Mouse (Mus musculus) limb, embryonic 15.5 days (tissue): Measurements from ENCODE around the gene Pkdrej. TPM values are rescaled to one million over a fixed set of nuclear protein-coding genes. Genes with fewer than 3 reads are reported as not detected.
"Not testable (repeated sequence)": the region's sequence is repeated elsewhere in the genome, so short reads cannot be mapped to it uniquely, and the experiment has no call there.

ENCODE experiments used
- ATAC-seq: fragments of 200-750 bp; cut with Nextera tagmentation; 2 replicates; pipeline ENCODE4 v1.8.0; 2017; ENCODE audit warnings: low read depth, moderate TSS enrichment; ENCODE audit not compliant: insufficient number of reproducible peaks, low FRiP score, low TSS enrichment
- H3K27ac ChIP-seq: fragments of 300-500 bp; sonication (generic); 2 replicates; pipeline ENCODE4 v1.5.1; 2015; ENCODE audit warnings: moderate library complexity, mild to moderate bottlenecking, inconsistent platforms
- H3K27me3 ChIP-seq: fragments of 300-500 bp; sonication (generic); 2 replicates; pipeline ENCODE4 v1.6.1; 2015; ENCODE audit warnings: inconsistent platforms
- H3K36me3 ChIP-seq: fragments of 300-500 bp; sonication (generic); 2 replicates; pipeline ENCODE4 v1.6.1; 2015; ENCODE audit warnings: inconsistent platforms
- H3K4me1 ChIP-seq: fragments of 300-500 bp; sonication (generic); 2 replicates; pipeline ENCODE4 v1.6.1; 2015; ENCODE audit warnings: inconsistent platforms
- H3K4me2 ChIP-seq: fragments of 300-500 bp; sonication (generic); 2 replicates; pipeline ENCODE4 v1.6.1; 2015; ENCODE audit warnings: mild to moderate bottlenecking, inconsistent platforms
- H3K4me3 ChIP-seq: fragments of 300-500 bp; sonication (generic); 2 replicates; pipeline ENCODE4 v1.5.1; 2015; ENCODE audit warnings: mild to moderate bottlenecking, inconsistent platforms
- H3K9ac ChIP-seq: fragments of 300-500 bp; sonication (generic); 2 replicates; pipeline ENCODE4 v1.6.1; 2015; ENCODE audit warnings: inconsistent platforms
- H3K9me3 ChIP-seq: fragments of 300-500 bp; sonication (generic); 2 replicates; pipeline ENCODE4 v1.6.1; 2016; ENCODE audit warnings: inconsistent platforms
- WGBS: fragments of 180-500 bp; shearing (Covaris S2); methylation state at CpG from one replicate; pipeline ENCODE4 v1.1.7; 2015; 5-methylcytosine and 5-hydroxymethylcytosine counted together
- polyA plus RNA-seq: library from polyadenylated mRNA; unstranded; fragments of >200 nt; fragmentation: Nextera tagmentation; extraction: Ambion mirVana; gene quantifications from 2 replicates; pipeline ENCODE4 v1.2.1, GENCODE M21; 2015

Gene Pkdrej
- polyA plus RNA-seq, 1 experiment from 2014 or later, result 0.24 TPM

DNA sequence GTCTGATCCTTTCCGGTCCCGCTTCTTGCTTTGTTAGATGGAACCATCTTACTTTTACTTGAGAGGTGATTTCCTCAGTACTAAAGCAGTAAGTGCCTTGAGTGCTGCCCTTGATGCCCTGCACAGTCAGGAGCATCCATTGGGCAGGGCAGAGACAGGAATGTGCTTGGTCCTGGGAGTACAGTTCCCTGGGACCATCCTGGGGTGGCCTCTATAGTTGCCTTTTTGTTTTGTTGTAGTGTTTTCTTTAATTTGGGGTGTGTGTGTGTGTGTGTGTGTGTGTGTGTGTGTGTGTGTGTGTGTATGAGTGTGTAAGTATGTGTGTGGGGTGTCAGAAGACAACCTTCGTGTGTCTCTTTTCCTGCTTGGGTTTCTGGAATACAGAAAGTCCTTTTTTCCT is 37.2 kb downstream of the Pkdrej start:
- no peaks in the 10 kb centered on the region for H3K4me1 ChIP-seq
- H3K27me3 ChIP-seq, result no peaks in the 10 kb centered on the region
- no peaks in the 10 kb centered on the region for H3K9me3 ChIP-seq
- H3K9ac ChIP-seq, result no peak overlapping the region
- 82% methylated on average over 3 of the region's 3 CpGs for WGBS
- ATAC-seq, result no peak
- H3K27ac ChIP-seq, result no peak overlapping the region
- no peak overlapping the region for H3K4me3 ChIP-seq
- no peak overlapping the region for H3K4me2 ChIP-seq
- H3K36me3 ChIP-seq, result no peaks in the 10 kb centered on the region

DNA sequence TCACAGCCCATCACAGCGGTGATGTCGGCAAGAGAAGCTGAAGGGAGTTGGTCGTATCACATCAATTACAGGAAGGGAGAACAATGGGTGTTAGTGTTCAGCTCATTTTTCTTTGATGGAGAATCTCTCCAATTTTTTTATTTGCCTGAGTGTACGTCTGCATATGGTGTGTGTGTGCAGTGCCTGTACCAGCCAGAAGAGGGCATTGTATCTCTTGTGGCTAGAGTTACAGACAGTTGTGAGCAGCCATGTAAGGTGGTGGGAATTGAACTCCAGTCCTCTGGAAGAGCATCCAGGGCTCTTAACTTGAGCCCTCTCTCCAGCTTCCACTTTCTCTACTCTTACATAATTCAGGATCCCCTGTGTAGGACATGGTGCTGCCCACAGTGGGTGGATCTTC is 38.4 kb downstream of the Pkdrej start:
- ATAC-seq, result no peak
- H3K36me3 ChIP-seq, result no peaks in the 10 kb centered on the region
- H3K4me1 ChIP-seq, result no peaks in the 10 kb centered on the region
- no peak overlapping the region for H3K27ac ChIP-seq
- H3K9ac ChIP-seq, result no peak overlapping the region
- no peaks in the 10 kb centered on the region for H3K9me3 ChIP-seq
- no peaks in the 10 kb centered on the region for H3K27me3 ChIP-seq
- no peak overlapping the region for H3K4me2 ChIP-seq
- H3K4me3 ChIP-seq, result no peak overlapping the region
- WGBS, result 88% methylated on average over 4 of the region's 4 CpGs

DNA sequence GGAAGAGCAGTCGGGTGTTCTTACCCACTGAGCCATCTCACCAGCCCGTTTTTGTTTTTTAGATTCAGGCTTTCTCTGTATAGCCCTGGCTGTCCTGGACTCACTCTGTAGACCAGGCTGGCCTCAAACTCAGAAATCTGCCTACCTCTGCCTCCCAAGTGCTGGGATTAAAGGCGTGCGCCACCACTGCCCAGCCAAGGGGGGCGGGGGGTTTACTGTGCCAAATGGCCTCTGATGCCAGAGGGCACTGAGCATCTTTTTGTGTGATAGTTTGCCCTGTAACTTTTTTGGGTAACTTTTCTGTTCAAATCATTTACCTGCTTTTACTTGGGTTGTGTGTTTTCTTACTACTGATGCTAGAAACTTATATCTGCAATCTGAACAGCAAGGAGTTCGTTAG is 42.6 kb downstream of the Pkdrej start:
- not testable (repeated sequence) for H3K4me3 ChIP-seq, H3K27ac ChIP-seq, H3K4me1 ChIP-seq, H3K27me3 ChIP-seq, H3K9ac ChIP-seq, H3K9me3 ChIP-seq, H3K4me2 ChIP-seq, H3K36me3 ChIP-seq, ATAC-seq
- 89% methylated on average over 6 of the region's 6 CpGs for WGBS

DNA sequence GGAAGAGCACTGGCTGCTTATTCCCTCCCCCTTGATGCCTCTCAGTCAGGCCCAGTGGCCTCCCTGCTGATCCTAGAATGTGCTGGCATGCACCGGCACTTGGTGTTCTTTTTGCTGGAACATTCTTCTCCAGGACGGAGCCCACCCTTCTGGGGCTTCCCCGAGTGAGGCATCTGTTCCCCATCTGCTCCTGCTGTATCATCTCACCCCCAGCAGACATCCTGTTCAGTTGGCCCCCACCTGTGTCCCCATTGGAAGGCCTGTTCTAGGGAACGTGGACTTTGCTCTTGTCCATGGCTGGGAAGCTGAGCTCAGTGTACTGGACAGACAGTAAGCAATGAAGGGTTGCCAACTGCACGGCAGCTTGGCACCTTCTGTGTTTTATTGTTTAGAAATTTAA is 44.8 kb downstream of the Pkdrej start:
- H3K9me3 ChIP-seq, result no peaks in the 10 kb centered on the region
- H3K4me3 ChIP-seq, result no peak overlapping the region
- 72% methylated on average over 5 of the region's 5 CpGs for WGBS
- no peak for ATAC-seq
- no peak overlapping the region for H3K4me2 ChIP-seq
- H3K27me3 ChIP-seq, result no peaks in the 10 kb centered on the region
- H3K36me3 ChIP-seq, result no peaks in the 10 kb centered on the region
- no peak overlapping the region for H3K9ac ChIP-seq
- no peaks in the 10 kb centered on the region for H3K4me1 ChIP-seq
- no peak overlapping the region for H3K27ac ChIP-seq

DNA sequence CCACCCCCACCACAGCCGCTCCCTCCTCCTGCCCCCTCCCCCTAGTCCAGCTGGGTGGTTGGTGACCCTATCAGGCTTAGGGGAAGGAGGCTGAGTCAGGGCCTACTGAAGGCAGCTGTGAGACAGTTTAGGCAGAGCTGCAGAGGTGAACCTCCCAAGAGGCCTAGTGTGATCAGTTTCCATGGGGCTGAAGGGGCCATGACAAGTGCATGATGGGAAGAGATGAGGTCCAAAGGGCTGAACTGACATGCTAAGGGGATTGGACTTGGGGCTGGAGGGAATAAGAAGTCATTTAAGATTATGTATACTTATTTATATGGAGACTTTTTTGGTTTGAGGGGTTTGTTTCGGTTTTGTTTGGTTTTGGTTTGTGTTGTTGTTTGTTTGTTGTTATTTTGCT is 45.3 kb downstream of the Pkdrej start:
- no peak overlapping the region for H3K4me3 ChIP-seq
- H3K4me1 ChIP-seq, result no peaks in the 10 kb centered on the region
- H3K27me3 ChIP-seq, result no peaks in the 10 kb centered on the region
- no peak overlapping the region for H3K4me2 ChIP-seq
- ATAC-seq, result no peak
- no peaks in the 10 kb centered on the region for H3K36me3 ChIP-seq
- no peak overlapping the region for H3K27ac ChIP-seq
- H3K9ac ChIP-seq, result no peak overlapping the region
- H3K9me3 ChIP-seq, result no peaks in the 10 kb centered on the region
- 76% methylated on average over 2 of the region's 2 CpGs for WGBS

DNA sequence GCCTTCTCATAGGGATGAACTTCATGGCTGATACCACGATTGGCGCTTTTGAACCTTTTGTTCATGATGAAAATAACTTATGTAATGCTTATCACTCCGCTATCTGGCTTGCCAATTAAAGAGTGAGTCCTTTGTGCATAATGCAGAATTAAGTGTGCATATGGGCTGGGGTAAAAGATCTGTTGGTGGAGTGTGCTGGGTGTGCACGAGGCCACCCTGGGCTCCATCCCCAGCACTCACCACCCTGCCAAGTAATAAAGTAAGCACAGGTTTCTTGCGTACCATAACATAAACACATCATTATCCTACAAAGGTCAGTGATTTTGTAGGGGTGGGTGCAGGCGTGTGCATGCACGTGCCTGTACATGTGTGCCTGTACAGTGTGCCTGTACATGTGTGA is 46.5 kb downstream of the Pkdrej start:
- Histone ChIP-seq H3K27ac (no peak overlapping the region), H3K9me3 (no peaks in the 10 kb centered on the region), H3K4me3 (no peak overlapping the region), H3K4me2 (no peak overlapping the region), H3K4me1 (no peaks in the 10 kb centered on the region), H3K9ac (no peak overlapping the region), H3K36me3 (no peaks in the 10 kb centered on the region), H3K27me3 (no peaks in the 10 kb centered on the region)
- ATAC-seq, result no peak
- WGBS, result 79% methylated on average over 7 of the region's 7 CpGs

DNA sequence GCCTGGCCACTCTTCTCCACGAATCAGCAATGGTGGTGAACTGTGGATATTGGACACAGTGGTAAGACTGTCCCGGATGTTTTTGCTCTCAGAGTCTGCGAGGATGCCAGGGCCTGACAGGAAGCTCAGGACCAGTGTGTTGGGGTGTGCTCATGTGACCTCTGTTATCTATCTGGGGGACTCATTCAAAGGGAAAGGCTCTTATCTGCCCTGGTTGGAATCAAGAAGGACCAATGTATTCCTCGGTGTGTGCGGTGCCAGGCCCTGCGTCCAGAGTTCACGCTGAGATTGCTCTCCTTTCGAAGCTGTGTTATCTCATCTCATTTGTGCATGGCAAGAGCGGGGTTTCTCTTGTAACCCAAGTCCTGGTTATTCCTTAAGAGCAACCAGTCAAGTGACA is 47.1 kb downstream of the Pkdrej start:
- ATAC-seq, result no peak
- no peaks in the 10 kb centered on the region for H3K4me1 ChIP-seq

DNA sequence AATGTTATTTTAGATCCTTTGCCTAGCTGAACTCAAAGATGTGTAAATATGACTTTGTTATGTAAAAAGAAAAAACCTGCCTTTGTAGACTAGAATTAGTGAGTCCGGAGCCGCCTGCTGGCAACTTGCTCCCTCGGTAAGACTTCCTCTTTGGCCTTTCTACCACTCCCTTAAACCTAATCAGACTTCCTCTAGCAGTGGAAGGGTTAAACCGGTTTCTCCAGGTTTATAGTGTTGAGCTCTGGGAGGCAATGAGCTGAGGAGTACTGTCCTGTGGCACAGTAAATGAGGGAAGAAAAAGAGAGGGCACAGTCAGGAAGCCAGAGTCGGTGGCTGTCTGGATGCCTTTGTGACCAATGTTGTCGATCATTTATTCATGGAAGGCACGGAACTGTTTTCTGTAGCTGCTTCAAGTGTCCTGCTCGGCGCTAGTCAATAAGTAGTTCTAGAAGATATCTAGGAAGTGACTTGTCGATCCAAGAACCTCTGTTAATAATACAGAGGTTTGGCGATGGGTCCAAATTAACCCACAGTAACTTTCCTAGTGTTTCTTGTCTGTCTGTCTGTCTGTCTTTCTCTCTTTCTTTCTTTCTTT is 49.3 kb downstream of the Pkdrej start:
- no peak overlapping the region for H3K4me3 ChIP-seq
- ATAC-seq, result no peak
- 66% methylated on average over 11 of the region's 11 CpGs for WGBS
- H3K4me2 ChIP-seq, result no peak overlapping the region
- no peak overlapping the region for H3K27ac ChIP-seq
- H3K27me3 ChIP-seq, result no peaks in the 10 kb centered on the region
- no peak overlapping the region for H3K9ac ChIP-seq
- no peaks in the 10 kb centered on the region for H3K36me3 ChIP-seq
- H3K4me1 ChIP-seq, result no peaks in the 10 kb centered on the region
- no peaks in the 10 kb centered on the region for H3K9me3 ChIP-seq

More for the DNA sequence above, 47.1 kb downstream of the Pkdrej start:
- no peaks in the 10 kb centered on the region for H3K36me3 ChIP-seq
- H3K4me3 ChIP-seq, result no peak overlapping the region
- WGBS, result 84% methylated on average over 9 of the region's 9 CpGs
- no peak overlapping the region for H3K4me2 ChIP-seq
- no peaks in the 10 kb centered on the region for H3K9me3 ChIP-seq
- no peak overlapping the region for H3K9ac ChIP-seq
- H3K27ac ChIP-seq, result no peak overlapping the region
- no peaks in the 10 kb centered on the region for H3K27me3 ChIP-seq

DNA sequence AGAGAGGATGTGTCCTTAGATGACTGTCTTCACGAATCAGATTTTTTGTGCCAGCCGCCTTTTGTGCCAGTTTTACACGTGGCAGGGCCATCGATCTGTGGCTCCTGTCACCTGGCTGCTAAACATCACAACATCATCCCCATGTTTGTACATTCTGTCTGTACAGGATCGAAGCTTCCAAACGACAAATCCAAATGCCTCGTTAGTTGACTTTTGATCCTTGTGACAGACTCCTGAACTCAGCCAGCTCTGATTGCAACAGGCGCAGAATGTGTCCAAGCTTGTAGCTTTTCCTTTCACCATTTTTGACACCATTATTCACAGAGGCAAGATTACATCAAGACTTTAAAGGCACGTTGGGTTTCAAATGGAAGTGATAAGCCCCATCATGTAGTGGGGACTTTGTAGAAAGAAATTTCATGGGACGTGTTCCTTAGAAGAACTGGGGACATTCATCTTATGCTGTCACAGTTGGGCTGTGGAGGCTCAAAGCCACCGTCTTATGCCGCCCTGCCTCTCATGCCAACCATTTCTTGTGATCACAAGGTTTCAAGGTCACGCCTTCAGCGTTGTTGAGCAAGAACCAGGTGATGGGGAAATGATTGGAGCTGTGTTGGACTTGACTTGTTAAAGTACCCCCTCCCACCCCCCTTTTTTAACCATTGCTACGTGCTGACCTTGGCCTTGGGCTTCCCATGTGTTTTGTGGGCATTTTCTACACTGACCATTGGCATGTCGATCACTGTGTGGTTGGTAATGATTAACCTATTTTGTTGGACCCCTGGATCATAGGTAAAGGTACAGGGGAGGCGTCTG is 50.0 kb downstream of the Pkdrej start:
- Histone ChIP-seq H3K9ac (no peak overlapping the region), H3K27me3 (no peaks in the 10 kb centered on the region), H3K4me3 (no peak overlapping the region), H3K27ac (no peak overlapping the region), H3K9me3 (no peaks in the 10 kb centered on the region), H3K4me2 (no peak overlapping the region), H3K36me3 (no peaks in the 10 kb centered on the region), H3K4me1 (no peaks in the 10 kb centered on the region)
- 84% methylated on average over 17 of the region's 17 CpGs for WGBS
- no peak for ATAC-seq

DNA sequence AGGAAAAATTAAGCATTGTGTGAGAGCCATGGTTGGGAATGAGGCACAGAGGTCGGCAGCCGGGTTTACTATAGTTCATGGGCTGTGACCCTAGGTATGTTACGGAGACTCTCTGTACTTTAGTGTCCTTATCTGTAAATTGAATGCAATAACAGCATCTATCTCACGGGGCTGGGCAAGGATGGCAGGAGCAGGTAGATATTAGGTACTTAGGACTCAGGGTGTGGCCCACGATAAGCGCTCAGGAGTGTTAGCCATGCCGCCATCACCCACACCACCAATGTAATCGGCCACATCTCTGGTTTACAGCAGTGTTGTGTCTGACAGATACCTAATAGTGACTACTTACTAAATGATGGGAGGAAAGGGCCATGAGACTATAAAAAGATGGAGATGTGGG is 52.5 kb downstream of the Pkdrej start:
- 93% methylated on average over 8 of the region's 8 CpGs for WGBS
- H3K27me3 ChIP-seq, result no peaks in the 10 kb centered on the region
- H3K9me3 ChIP-seq, result no peaks in the 10 kb centered on the region
- H3K27ac ChIP-seq, result no peak overlapping the region
- no peak overlapping the region for H3K9ac ChIP-seq
- ATAC-seq, result no peak
- no peak overlapping the region for H3K4me3 ChIP-seq
- H3K4me1 ChIP-seq, result no peaks in the 10 kb centered on the region
- no peaks in the 10 kb centered on the region for H3K36me3 ChIP-seq
- H3K4me2 ChIP-seq, result no peak overlapping the region

DNA sequence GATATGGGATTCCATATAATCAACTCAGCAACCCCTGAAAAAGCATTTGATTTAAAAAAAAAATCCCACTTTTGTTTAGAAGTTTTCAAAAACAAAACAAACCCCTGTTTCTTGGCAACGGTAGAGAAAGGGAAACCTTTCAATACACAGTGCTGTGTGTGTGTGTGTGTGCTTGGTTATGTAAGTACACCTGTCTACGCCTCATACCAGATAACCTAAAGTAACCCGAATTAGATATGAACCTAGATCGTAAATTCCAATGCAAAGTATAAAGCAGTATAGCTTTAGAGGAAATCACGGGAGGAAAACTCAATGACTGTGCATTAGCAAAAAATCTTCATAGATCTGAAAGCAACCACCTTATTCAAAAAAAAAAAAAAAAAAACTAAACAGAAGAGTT is 54.9 kb downstream of the Pkdrej start:
- H3K27me3 ChIP-seq, result no peaks in the 10 kb centered on the region
- H3K9ac ChIP-seq, result no peak overlapping the region
- no peak overlapping the region for H3K4me2 ChIP-seq
- H3K36me3 ChIP-seq, result no peaks in the 10 kb centered on the region
- no peak for ATAC-seq
- 84% methylated on average over 5 of the region's 5 CpGs for WGBS
- H3K4me1 ChIP-seq, result no peaks in the 10 kb centered on the region
- no peaks in the 10 kb centered on the region for H3K9me3 ChIP-seq
- no peak overlapping the region for H3K4me3 ChIP-seq
- H3K27ac ChIP-seq, result no peak overlapping the region

DNA sequence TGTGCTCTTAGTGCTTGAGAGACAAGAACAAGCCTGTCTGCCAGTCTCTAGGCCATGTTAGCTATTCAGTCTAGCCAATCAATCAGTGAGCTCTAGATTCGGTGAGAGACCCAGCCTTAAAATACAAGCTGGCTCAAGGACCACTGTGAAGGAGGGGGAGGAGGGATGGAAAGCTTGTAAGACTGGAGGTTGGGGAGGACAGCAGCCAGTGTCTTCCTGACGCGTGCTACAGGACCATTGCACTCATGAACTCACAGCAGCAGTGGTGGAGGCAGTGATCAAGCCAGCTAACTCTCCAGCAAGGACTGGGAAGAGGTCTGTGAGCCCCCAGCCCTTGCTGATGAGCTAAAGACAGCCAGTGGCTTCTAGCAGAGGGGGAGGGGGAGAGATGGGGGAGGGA is 56.5 kb downstream of the Pkdrej start:
- Histone ChIP-seq H3K9ac (no peak overlapping the region), H3K36me3 (no peaks in the 10 kb centered on the region), H3K9me3 (no peaks in the 10 kb centered on the region), H3K4me2 (no peak overlapping the region), H3K27ac (no peak overlapping the region), H3K4me1 (no peaks in the 10 kb centered on the region), H3K27me3 (no peaks in the 10 kb centered on the region), H3K4me3 (no peak overlapping the region)
- 44% methylated on average over 3 of the region's 3 CpGs for WGBS
- no peak for ATAC-seq
